Mouse (Mus musculus) CD8-positive naive resting alpha-beta T cell, adult 2 months (primary cell): ENCODE results near the gene Eif4g2.

Experiments used
- DNase-seq, 2 experiments: peaks; one replicate each; pipeline ENCODE4 v3.0.0; 2022; ENCODE audit warnings: low read depth in 2 of 2, low spot score in 2 of 2

Gene Eif4g2

DNA sequence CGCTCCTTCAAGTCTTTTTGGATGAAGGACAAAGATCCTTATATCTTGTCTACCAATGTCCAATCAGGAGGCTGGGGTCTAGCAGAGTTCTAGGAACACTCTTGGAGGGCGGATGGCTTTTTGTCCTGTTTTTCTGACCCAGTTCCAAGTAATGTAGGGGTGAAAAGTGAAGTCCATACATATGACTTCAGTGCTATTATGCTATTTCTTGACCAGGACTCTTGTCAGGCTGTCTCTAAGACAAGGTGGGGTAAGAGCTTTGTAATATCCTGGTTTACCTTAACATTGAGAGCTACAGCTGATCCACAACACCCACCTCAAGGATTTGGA lies 12.7 kb downstream of the Eif4g2 start:
- DNase-seq, result no peak

DNA sequence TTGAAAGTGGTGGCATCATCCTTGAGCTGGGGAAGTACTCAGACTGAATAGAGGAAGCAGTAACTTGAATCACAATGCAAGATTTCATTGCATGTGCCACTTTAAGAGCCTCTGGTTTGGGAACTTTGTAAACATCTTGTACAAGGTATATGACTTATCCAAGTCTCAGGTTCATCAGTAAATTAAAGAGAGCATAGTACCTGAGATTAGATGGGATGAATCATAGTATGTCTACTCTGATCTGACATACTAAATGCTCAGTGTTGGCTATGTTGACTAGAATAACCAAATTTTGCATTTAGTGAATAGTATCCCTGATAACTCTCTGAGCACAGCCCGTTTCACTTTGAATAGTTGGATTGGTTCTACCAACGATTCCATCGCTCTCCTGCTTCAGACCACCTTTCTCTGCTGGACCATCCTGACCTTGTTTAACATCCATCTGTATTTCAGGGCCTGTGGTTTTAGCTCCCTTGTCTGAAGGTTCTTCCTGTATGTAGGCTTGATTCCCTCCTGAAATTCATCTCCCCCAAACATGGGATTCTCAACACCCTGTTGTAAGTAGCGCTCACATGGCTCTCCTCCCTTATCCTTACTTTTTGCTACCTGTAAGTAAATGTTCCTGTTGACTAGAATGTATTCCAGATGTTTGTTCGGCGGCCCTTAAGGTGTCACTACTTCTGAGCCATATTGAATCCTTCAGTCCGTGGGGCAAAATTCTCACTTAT lies 13.2 kb downstream of the Eif4g2 start:
- DNase-seq, result no peak

GRCm38 (mm10) chr7:111068181-111068580 lies 14.6 kb downstream of the Eif4g2 start:
- DNase-seq, result no peak

DNA sequence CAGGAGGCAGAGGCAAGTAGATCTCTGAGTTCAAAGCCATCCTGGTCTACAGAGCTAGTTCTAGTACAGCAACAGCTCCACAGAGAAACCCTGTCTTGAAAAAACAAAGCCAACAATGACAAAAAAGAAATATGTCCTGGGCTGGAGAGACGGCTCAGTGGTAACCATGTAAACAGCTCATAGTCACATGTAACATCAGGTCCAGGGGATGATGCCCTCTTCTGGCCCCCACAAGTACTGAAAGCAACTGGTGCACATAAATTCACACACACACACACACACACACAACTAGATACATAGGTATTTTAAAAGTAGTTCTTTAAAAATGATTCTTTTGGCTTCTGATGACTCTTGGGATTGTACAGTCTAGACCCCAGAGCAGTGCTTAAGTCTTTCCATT lies 19.9 kb downstream of the Eif4g2 start:
- DNase-seq, result no peak

GRCm38 (mm10) chr7:111059527-111059926 lies 23.3 kb downstream of the Eif4g2 start:
- no peak for DNase-seq

DNA sequence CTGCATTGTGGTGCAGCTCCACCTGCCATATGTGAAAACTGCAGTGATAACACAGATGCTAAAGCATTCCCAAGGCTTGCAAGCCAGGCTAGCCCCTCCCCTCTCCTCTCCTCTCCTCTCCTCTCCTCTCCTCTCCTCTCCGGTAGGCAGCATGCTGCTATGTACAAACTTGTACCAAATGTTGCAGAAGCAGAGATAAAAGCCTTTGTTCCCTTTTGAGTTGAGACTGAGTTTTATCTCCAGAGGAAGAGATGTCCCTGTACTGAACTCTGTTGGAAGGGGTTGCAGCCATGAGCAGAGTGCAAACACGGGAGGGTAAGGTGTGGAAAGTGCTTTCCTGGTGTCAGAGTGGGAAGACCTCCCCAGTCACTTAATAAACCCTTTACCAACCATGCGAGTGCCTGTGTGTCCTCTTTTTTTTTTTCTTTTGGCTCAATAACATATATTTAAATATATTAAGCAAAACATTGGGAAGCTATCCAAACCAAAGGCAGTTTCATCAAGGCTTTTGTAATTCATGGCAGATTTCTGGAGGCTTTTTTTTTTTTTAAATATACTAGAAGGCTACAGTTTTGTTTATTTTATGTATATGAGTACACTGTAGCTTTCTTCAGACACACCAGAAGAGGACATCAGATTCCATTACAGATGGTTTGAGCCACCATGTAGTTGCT lies 26.7 kb downstream of the Eif4g2 start:
- DNase-seq, result no peak

DNA sequence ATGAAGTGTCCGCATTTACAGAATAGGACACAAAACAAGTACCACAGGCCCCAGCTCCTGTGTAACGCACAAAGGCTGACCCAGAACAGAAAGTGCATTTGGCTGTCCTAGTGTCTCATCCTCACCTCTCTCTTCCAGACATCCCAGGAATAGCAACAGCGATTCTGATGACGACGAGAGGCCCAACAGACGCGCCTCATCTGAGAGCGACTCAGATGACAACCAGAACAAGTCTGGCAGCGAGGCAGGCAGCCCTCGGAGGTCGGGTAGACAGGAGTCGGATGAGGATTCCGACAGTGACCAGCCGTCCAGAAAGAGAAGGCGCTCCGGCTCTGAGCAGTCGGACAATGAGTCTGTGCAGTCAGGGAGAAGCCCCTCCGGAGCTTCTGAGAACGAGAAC lies 27.6 kb downstream of the Eif4g2 start:
- DNase-seq, result no peak

- DNase-seq, result peak; percentile 21 to 27
Observed at GRCm38 (mm10) chr7:111049652-111050421, 33.0 kb downstream of the Eif4g2 start.

- DNase-seq, result no peak
Observed at GRCm38 (mm10) chr7:111048920-111049319, 33.9 kb downstream of the Eif4g2 start.

- no peak for DNase-seq
Observed at GRCm38 (mm10) chr7:111029046-111029553, 53.7 kb downstream of the Eif4g2 start.

DNA sequence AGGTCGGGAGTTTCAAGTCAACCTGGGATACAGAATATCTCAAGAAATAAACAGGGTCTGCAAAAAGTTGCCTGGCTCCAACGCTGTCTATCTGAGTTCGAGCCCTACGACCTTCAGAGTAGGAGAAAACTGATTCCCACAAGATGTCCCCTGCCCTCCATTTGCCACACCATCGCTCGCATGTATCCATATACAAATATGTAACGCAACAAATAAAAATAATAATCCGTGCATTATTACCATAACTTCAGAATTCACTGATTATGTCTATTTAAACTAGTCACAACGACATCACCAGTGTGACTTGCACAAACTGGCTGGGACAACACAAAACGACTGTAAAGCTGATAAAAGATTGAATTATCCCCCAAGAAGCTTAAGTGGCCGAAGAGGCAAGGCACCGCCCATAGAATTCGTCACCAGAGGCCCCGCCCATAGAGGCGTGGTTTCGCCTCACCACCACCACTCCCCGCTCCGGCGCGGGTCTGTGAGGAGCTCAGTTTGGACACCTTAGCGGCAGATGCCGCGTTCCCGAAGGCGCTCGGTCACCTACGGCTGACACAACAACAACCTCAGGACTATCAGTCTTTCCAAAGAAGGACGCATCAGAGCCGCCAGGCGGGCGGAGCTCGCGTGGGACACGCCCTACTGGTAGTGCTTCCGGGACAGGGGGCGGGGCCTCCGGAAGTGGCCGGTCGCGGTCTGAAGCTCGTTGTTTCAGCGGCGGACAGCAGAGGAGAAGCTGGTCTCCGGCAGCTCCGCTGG lies 54.4 kb downstream of the Eif4g2 start, which contains the start of gene Ctr9:
Ctr9 (plus strand) TSS at position 671 of the 765 bp plus-strand sequence.
- DNase-seq, result peak; percentile 86 to 89

GRCm38 (mm10) chr7:111024912-111025311 lies 57.9 kb downstream of the Eif4g2 start:
- no peak for DNase-seq

DNA sequence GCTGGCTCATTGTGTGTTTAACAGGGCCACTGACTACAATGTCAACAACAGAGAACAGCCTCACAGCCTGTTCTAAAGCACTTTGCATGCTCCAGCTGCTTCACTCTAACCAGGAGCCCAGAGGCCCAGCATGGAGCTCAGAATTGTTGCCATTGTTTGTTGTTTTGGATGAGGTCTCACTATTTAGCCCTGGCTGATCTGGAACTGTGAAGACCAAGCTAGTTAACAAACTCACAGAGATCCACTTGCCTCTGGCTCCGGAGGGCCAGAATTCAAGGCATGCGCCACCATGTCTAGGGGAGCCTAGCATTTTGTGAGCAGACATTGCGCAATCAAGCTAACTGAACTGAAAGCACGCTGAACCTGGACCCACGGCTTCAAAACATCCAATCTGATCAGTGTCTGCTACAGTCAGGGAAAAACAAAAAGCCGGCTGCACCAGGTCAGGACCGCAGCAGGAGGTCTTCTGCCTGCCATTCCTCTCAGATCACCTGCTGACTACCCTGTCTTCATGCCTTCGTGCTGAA lies 58.7 kb downstream of the Eif4g2 start:
- no peak for DNase-seq

GRCm38 (mm10) chr7:111020814-111021213 lies 62.0 kb downstream of the Eif4g2 start:
- no peak for DNase-seq
